Mouse (Mus musculus) kidney, adult 2 months (tissue): ENCODE results near the gene Cdc42bpg. TPM values are rescaled to one million over a fixed set of nuclear protein-coding genes. Genes with fewer than 3 reads are reported as not detected.
"Not testable (repeated sequence)": the region's sequence is repeated elsewhere in the genome, so short reads cannot be mapped to it uniquely, and the experiment has no call there.

Source experiments
- DNase-seq: peaks from one replicate; pipeline ENCODE4 v3.0.0; 2021
- H3K27ac ChIP-seq: fragments of 200-500 bp; 2 replicates; pipeline ENCODE4 v1.5.1; 2012; ENCODE audit warnings: low read depth, low read length, control low read depth, inconsistent platforms; ENCODE audit not compliant: insufficient read depth
- H3K27me3 ChIP-seq: fragments of 200-500 bp; replicated peaks from 2 replicates; pipeline ENCODE4 v1.6.1; 2012; ENCODE audit warnings: mild to moderate bottlenecking, moderate library complexity, low read length, inconsistent platforms; ENCODE audit not compliant: control insufficient read depth, insufficient read depth
- H3K36me3 ChIP-seq: fragments of 200-500 bp; 2 replicates; pipeline ENCODE4 v1.6.1; 2012; ENCODE audit warnings: mild to moderate bottlenecking, moderate library complexity, low read length, inconsistent platforms; ENCODE audit not compliant: control insufficient read depth, insufficient read depth
- H3K4me1 ChIP-seq: fragments of 200-500 bp; 2 replicates; pipeline ENCODE4 v1.6.1; 2011; ENCODE audit warnings: low read length; ENCODE audit not compliant: control insufficient read depth, insufficient read depth
- H3K4me3 ChIP-seq: fragments of 200-500 bp; 2 replicates; pipeline ENCODE4 v1.5.1; 2011; ENCODE audit warnings: mild to moderate bottlenecking, low read depth, low read length, control low read depth; ENCODE audit not compliant: insufficient read depth
- CTCF ChIP-seq: fragments of 200-500 bp; conservative IDR thresholded peaks from 2 replicates; pipeline ENCODE4 v1.5.1; 2011; ENCODE audit warnings: low read depth, mild to moderate bottlenecking, control low read depth, low read length, moderate library complexity, mixed read lengths; ENCODE audit not compliant: insufficient read depth, insufficient read length
- POLR2A ChIP-seq: fragments of 200-500 bp; IDR thresholded peaks from one replicate; pipeline ENCODE4 v1.6.1; 2011; ENCODE audit warnings: low read depth, low read length, control low read depth
- WGBS: fragments of 180-500 bp; shearing (Covaris S2); methylation state at CpG from one replicate; pipeline ENCODE4 v1.1.7; 2018; 5-methylcytosine and 5-hydroxymethylcytosine counted together
- polyA plus RNA-seq: library from polyadenylated mRNA; depleted of rRNA; stranded (reverse); fragments of >200 nt; gene quantifications from 2 replicates; pipeline ENCODE4 v1.2.3, GENCODE M21; 2012

Gene Cdc42bpg
- polyA plus RNA-seq, 1 experiment = 26.6 TPM

DNA sequence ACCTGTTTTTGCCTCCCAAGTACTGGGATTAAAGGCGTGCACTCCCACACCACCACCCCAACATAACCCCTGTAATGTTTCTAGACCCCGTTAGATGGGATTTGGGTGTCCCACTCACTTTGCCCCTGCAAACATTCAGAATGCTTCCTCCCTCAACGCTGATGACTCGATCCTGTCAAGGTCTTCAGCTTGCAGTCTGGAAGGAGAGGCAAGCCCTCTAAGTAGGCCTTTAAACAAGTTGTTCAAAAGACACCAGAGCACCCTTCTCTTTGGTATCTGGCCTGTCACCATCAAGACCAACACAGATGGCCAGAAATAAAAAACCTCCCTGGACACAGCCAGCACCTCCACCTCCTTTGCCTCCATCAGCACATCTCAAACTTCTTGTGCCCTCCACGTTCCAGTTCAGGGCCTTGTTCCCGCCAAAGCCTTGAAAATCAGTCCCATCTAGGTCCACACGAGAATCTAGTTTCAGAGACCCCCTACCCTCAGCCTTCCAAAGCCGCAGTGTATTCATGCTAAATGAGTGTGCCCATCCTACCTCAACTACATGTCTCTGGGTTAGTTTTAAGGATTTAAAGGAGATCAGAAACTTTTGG is 640 bp upstream of the Cdc42bpg start:
- Histone ChIP-seq H3K27me3 (no peaks in the 10 kb centered on the region), H3K4me3 (peak overlapping the region; percentile 96; the same call in 1 of the 2 replicates), H3K27ac (peak overlapping the region; percentile 99), H3K36me3 (no peaks in the 10 kb centered on the region), H3K4me1 (peaks cover 18% of the 10 kb centered on the region)
- 55% methylated on average over 8 of the region's 8 CpGs for WGBS
- TF ChIP-seq POLR2A (no peak), CTCF (no peak)
- no peak for DNase-seq

GRCm38 (mm10) chr19:6306586-6306985 is 330 bp downstream of the Cdc42bpg start:
- Histone ChIP-seq H3K27ac (peak overlapping the region; percentile 98), H3K4me3 (peak overlapping the region; percentile 96), H3K27me3 (no peaks in the 10 kb centered on the region), H3K4me1 (peaks cover 18% of the 10 kb centered on the region), H3K36me3 (no peaks in the 10 kb centered on the region)
- WGBS = 2% methylated on average over 33 of the region's 34 CpGs
- DNase-seq = peak; percentile 85
- TF ChIP-seq POLR2A (no peak), CTCF (peak; percentile 71)

DNA sequence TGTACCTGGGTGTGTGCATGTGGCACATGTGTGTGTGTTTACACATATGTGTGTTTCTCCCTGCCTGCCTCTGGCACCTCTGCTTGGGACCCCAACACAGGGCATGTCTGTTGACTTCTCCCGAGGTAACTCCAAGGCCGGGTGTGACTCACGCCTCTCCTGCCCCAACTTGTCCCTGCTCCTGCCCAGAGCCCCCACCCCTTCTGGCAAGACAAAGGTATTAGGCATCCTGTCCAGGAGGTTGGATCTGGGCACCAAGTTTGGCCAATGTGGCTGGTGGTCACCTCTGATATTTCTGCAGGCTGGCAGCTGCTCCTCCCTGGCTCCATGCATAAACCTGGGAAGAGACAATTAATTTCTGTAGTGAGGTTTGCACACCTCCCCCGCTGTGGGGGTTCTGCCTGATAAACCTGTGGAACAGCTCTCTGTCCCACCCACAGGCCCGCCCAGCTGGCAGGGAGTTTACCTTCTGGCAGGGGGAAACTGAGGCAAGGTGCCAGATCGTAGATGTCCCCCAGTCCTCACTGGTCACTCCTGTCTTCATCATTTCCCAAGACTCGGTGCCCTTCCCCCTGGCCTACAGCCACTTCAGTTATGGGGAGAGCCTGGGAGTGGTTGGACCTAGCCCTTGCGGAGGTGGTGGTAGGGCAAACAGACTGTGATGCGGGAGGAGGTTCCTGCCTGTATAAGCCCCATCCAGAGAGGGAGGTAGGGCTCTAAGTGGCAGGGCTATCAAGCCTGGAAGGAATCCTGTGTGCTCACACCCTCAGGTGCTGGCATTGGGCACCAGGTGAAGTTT is 1.7 kb downstream of the Cdc42bpg start:
- DNase-seq = no peak
- H3K27ac ChIP-seq = no peak overlapping the region

GRCm38 (mm10) chr19:6310181-6310580 is 3.9 kb downstream of the Cdc42bpg start:
- TF ChIP-seq CTCF = no peak
- no peak for TF ChIP-seq POLR2A
- Histone ChIP-seq H3K36me3 (no peaks in the 10 kb centered on the region; the same call in 1 of the 2 replicates), H3K27me3 (no peaks in the 10 kb centered on the region), H3K27ac (no peak overlapping the region), H3K4me1 (peaks cover 16% of the 10 kb centered on the region), H3K4me3 (no peak overlapping the region)
- no peak for DNase-seq
- WGBS = 90% methylated on average over 5 of the region's 5 CpGs

More for the DNA sequence above, 1.7 kb downstream of the Cdc42bpg start:
- no peaks in the 10 kb centered on the region for H3K27me3 ChIP-seq
- TF ChIP-seq CTCF (no peak), POLR2A (no peak)
- no peaks in the 10 kb centered on the region for H3K36me3 ChIP-seq
- H3K4me3 ChIP-seq = peak overlapping the region; percentile 96; the same call in 1 of the 2 replicates
- 68% methylated on average over 9 of the region's 9 CpGs for WGBS
- H3K4me1 ChIP-seq = peaks cover 18% of the 10 kb centered on the region

- not testable (repeated sequence) for DNase-seq, H3K27me3 ChIP-seq, H3K27ac ChIP-seq, H3K4me3 ChIP-seq, H3K36me3 ChIP-seq
- WGBS = 90% methylated on average over 3 of the region's 3 CpGs
- H3K4me1 ChIP-seq = peaks cover 11% of the 10 kb centered on the region
Observed at GRCm38 (mm10) chr19:6311783-6312182, 5.5 kb downstream of the Cdc42bpg start.

DNA sequence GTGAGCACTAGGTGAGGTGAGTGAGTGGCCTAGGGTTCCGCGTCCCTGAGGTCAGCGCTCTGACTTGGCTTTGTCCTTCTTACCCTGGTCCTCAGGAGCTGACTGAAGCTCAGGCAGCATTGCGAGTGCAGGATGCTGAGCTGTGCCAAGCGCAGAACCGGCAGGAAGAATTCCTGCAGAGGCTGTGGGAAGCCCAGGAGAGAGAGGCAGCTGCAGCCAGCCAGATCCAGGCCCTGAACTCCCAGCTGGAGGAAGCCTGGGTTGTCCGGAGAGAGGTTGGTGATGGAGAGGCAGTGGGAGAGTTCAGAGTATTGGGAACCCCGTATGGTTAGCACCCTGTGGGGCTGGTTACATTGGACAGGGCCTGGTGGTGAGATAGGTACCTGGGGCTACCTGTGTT is 7.5 kb downstream of the Cdc42bpg start:
- Histone ChIP-seq H3K4me3 (no peak overlapping the region), H3K36me3 (no peaks in the 10 kb centered on the region; the same call in 1 of the 2 replicates), H3K4me1 (no peaks in the 10 kb centered on the region), H3K27ac (no peak overlapping the region), H3K27me3 (no peaks in the 10 kb centered on the region)
- TF ChIP-seq CTCF (no peak), POLR2A (no peak)
- 83% methylated on average over 8 of the region's 8 CpGs for WGBS
- DNase-seq = no peak

GRCm38 (mm10) chr19:6314513-6314912 is 8.3 kb downstream of the Cdc42bpg start:
- H3K4me1 ChIP-seq = no peaks in the 10 kb centered on the region
- no peak overlapping the region for H3K27ac ChIP-seq
- no peak overlapping the region for H3K4me3 ChIP-seq
- TF ChIP-seq POLR2A (no peak), CTCF (no peak)
- DNase-seq = no peak
- H3K27me3 ChIP-seq = no peaks in the 10 kb centered on the region
- no peaks in the 10 kb centered on the region; the same call in 1 of the 2 replicates for H3K36me3 ChIP-seq
- WGBS = 68% methylated on average over 8 of the region's 8 CpGs
